Mouse (Mus musculus): Measurements from ENCODE around the gene Slc32a1.

Slc32a1 gene

DNA sequence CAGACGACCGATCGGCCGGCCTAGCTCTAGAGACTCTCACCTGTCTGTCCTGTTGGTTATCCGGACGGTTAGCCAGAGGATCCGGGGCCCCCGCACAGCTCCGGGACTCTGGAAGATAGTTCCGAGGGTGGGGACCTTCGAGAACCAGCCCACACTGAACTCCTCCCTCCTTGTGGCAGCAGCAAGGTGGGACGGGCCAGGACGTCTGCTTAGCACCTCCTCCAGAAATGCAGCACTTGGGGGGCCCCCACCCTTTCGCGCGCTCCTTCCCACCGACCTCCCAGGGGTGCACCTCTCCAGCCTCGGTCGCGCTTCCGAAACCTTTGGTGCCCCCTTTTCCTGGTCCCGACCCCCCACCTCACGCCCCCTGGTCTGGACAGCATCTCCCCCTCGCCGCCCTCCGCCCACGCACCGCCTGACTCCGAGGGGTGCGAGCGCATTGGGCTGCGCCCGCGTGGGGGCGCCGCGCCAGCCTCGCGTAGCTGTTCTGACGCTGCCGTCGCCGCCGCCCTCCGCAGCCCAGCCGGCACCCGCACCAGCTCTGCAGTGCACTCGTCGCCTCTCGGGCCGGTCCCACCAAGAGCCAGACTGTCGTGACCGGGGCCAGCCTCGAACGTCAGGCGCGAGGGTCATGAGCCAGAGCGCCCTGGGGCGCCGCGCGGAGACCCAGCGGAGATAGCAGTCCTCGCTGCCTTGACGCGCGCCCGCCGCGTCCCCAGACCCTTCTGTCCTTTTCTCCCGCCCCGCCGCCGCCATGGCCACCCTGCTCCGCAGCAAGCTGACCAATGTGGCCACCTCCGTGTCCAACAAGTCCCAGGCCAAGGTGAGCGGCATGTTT lies at the start of gene Slc32a1:
TSS of gene Slc32a1 (plus strand) at position 280 of the 838 bp plus-strand sequence.
- no peak for DNase-seq

DNA sequence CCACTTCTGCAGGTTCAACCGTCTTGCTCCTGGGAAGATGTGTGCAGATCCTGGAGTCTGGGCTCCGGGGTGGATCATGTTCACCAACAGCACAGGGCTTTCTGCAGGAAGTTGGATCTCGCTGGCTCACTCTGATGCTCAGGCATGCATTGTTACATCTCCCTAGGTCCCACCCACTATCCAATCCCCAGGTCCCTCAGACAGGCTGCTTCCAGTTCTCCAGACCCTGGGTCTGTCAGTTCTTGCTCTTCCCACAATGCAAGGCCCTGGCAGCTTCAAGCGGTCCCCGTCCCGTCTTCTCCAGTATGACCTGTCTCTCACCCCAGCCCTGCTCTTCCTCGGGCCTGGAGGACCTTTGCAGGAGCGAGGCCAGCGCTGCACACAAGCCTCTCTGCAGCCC lies 49.8 kb upstream of the Slc32a1 start:
- DNase-seq = no peak

DNA sequence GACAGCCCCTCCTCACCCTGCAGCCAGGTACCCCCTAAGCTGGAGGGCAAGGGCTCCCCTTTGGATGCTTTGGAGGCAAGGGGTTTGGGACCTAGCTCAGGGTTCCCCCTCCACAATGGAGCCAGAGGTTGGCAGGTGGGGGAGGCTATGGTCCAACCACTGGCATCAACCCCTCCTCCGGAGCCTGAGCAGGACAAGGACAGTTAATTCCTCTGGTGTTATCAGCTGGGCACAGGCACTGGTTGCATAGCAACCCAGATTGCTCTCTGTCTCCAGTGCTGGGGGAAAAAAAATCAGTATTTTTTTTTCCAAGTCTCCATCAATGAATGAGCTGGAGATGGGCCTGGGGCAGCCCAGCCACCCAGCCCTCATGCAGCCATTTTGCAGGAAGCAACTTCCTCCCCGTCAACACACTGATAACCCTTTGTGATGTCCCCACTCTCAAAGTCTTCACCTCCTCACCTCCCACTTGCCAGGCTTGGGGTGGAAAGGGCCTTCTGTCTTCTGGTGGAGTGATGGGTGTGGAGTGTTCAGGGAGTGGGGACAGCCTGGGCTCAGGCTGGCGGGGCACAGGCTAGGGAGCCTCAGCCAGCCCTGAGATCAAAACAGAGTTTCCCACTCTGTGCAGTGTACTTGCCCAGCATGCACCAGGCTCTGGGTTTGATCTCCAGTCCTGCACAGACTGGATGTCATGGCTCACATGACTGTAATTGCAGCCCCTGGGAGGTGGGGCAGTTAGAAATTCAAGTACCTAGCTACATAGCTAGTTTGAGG lies 49.0 kb upstream of the Slc32a1 start:
- no peak for DNase-seq

DNA sequence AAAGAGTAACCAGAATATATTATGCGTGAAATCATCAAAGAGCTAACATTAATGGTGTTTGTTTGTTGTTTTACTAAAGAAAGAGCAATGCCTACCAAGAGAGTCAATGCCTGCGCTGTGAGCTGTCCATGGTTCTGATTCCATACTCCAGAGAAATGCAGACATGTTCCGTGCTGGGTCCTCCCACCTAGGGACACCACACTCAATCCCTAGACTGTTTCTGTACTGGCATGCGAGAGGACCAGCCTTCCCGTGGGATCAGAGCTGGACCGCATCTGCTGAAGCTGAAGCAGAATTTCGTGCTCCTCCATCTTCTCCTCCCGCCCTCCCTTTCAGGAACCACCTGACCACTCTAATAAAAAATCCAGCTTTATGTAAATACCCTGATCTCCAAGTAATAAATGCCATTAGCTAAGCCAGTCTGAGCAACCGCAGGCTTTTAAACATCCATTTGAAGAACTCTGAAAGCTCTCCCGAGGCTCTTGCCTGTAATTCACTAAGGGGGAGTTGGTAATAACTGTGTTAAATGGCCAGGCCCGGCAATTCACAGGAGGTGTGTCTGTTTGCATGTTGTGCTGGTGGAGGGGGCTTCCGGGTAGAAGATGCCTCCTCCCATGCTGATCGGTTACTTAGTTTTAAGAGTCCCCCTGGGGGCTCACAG lies 40.0 kb upstream of the Slc32a1 start:
- DNase-seq = peak; percentile 32

DNA sequence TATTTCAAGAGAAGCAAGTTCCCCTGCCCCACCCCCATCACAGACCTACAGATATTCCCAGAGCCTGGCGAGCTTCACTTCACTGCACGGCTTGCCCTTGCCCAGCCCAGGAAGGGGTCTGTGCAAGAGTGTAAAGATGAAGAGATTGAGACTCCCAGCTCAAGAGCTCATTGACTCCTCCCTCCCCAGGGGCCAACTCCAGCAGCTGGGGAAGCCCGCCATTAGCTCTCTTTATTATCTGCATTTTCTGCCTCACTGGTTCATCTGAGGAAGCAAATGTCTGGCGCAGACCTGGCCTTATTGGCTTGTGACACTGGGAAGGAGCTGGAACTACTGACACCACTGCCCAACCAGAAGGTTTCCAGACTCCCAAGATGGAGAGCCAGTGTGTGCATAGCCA lies 30.6 kb upstream of the Slc32a1 start:
- no peak for DNase-seq

DNA sequence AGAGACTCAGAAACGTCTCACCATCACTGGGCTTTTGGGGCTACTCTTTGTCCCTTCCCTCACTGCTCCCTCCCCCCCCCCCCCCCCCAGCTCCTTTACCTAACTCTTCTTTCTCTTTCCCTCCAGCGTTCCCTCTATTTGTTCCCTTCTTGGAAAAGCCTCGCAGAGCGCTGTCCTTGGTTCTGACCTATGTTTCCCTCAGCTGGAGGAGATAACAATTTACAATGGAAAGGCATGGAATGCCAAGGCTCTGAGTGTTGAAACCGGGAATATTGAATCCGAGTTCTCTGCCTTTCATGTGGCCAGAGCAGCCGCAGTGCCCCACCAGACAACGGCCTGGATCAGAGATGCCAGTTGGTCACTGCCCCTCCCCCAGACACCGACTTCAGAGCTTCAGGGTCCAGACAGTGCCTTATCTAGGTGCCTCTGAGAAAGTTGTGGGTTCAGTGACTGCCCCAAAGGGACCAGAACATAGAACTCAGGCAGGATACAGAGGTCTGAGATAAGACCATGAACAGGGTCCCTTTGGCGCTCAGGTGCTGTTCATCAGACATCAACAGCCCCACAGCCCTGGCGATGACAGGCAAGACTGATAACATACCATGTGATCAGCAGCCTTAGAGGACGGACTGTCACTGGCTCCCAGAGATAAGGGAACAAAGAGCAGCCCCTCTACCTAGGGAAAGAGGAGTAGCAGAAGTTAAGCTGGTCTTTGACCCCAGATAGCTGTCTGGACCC lies 25.8 kb upstream of the Slc32a1 start:
- DNase-seq = no peak

- DNase-seq = no peak
Observed at GRCm38 (mm10) chr2:158588524-158589271, 21.9 kb upstream of the Slc32a1 start.

DNA sequence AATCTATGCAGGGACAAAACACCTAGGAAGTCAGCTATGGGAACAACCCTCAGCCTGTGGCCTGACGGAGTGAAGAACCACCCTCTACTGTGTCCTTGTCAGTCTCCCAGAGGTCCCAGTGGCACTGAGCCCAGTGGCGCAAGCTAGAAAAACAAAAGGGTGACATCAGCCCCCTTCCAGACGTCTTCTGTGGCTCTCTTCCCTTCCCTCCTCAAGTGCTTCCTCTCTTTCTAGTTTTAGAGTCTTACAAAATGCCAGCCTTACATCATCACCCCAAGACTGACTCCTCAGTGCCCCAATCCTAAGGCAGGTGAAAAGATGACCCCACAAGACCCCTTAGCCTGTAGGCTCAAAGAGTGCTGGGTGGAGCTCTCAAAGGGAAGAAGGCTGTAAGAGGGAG lies 20.1 kb upstream of the Slc32a1 start:
- no peak for DNase-seq

- no peak for DNase-seq
Observed at GRCm38 (mm10) chr2:158591286-158591685, 19.3 kb upstream of the Slc32a1 start.

- no peak for DNase-seq
Observed at GRCm38 (mm10) chr2:158593371-158593770, 17.2 kb upstream of the Slc32a1 start.

DNA sequence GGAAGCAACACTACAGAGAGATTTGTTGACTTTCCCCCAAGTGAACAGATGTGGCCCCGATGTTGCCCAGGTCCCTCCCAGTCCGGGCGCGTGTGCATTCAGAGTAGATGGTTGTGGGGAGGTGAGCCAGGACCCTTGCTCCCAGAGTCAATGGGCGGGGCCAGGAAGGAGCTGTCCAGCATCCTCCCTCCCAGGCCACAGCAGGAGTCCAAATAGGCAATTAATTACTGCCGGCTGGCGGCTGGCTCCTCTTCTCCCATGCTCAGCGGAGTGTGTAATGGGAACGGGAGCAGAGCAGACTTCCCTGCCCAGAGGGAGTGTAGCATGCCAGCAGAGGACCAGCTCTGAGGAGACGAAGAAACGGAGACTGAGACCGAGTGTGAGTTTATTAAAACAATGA lies 15.5 kb upstream of the Slc32a1 start:
- DNase-seq = no peak

DNA sequence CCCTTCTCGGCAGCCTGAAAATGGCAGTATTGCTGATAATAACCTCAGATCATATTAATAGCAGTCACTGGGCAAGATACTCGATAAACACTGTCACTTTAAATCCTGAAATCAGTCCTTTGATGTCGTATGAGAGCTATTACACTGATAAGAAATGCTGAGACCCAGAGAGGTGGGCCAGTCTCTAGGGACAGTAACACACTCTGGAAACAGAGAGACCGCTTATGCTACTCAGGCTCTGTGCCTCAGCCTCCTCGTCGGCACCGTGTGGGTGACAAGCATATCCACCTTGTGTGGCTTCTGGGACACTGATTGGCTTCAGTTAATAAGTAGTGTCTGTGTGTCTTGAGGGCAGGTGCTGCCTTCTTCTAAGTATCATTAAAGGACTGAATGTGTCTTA lies 15.0 kb upstream of the Slc32a1 start:
- DNase-seq = no peak

DNA sequence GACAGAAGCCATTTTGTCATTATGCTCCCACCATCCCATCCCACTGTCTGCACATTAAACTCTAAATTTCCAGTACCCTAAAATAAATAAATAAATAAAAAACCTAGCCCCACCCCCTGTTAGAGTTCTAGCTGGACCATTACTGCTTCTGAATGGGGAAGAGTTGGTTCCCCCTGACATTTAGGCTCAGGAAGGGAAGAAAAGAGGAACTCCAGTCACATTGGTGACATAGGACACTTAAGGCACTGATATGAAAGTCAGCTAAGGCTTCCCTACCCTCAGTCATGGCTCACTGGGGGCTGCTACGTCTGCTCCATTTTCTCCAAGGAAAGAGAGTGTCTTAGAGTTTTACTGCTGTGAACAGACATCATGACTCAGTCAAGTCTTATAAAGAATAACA lies 13.8 kb upstream of the Slc32a1 start:
- DNase-seq = no peak

GRCm38 (mm10) chr2:158600517-158600916 lies 10.1 kb upstream of the Slc32a1 start:
- no peak for DNase-seq

DNA sequence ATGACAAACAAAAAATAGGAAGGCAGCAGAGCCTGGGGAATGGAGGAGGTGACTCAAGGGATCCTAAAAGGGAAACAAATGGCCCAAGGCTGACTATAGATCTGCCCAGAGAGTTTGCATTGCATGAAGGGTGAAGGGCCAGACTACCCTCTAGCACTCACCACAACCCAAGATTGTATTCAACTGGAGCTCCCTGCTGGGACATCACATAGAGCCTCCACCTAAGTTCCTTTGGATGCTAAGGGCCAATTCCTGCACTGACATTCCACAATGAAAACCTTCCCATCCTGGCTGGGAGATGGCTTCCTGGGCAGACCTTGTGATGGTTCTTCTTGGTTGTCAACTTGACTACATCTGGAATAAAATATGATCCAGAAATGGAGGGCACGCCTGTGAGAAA lies 9.2 kb upstream of the Slc32a1 start:
- DNase-seq = no peak

DNA sequence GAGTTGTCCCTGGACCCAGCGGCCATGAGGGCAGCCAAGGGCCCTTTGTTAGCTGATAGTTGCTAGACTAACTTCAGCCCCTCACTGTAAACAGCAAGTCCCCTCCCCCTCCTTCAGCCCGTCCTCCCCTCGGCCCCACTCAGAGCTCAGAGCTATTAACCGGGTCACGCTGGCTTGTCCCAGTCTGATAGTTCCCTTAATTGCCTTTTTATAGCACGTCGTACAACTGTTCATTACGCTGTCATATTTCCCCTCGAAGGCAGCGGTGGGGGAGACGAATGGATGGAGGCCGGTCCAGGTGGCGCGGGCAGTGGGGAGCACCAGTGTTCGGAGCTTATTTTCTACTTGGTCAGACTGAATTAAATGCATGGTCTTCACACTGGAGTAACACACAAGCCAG lies 7.9 kb upstream of the Slc32a1 start:
- no peak for DNase-seq

GRCm38 (mm10) chr2:158606511-158606964 lies 4.0 kb upstream of the Slc32a1 start:
- no peak for DNase-seq

GRCm38 (mm10) chr2:158609681-158610080 lies 886 bp upstream of the Slc32a1 start:
- no peak for DNase-seq

GRCm38 (mm10) chr2:158611326-158611719 lies 756 bp downstream of the Slc32a1 start:
- DNase-seq = no peak

DNA sequence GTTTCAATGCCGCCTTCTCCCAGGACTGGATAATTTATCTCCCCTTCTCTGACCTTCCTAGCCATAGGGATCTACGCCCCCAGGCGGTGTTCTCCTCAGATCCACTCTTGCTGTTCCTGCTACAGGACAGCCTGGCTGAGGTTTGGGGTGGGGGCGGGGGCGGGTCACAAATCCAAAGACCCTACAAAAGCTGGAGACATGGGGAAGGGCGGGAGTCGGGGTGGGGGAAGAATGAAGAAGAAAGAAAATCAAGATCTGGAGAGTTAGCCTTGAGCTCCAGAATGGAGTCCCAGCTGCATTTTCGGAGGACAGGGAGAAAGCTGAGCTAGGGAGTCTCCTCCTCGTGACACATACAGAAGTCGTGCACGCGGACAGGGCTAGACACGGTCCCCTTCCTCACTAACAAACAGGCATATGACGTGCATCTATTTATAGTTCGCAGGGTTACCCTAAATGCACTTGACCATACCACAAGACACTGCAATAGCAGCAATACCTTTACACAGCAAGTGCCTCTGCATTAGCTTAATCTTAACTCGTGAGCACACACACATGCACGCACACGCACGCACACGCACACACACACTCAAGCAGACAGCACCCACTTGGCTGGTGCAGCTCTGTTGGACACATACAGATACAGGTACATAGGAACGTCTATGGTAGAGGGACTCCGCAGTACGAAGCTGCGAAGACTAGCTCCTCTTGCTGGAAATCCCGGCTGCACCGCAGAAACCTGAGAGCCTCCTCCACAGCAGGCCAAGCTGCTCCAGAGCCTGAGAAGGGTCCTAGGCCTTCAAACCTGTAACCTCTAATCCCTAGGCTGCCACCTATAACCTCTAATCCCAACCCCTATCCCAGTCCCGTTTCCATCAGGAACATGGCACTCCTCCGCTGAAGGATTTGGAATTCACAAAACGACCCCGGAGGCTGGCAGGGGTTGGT lies 1.4 kb downstream of the Slc32a1 start:
- no peak for DNase-seq

DNA sequence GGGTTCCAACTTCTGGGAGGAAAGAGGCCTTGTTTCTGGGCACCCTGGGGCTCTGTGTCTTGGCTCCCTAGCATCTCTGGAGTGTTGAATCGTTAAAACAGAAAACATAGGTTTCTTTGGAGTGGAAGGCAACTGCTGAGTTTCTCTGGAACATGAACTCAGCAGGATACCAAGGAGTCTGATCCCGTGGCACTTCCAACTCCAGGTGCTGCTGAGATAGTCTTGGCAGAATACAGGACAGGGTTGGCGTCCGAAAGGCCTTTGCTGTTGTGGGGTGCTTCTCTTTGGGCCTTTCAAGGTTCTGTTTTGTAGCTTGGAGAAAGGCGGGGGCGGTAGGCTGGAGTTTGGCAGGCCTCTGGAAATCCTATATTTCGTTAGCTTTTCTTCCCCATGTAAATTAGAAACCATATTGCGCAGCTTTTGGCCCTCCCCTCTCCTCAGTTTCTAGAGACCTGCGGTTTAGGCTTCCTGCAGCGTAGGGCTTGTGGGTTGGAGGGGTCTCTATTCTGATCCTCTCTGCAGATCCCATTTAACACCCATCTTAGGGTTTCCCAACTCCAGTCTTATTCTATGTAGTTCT lies 2.2 kb downstream of the Slc32a1 start:
- DNase-seq = no peak

All from thymus, postnatal 25 days (tissue).